ENCODE assay signal across 15 mouse cellular contexts in the genomic region with DNA sequence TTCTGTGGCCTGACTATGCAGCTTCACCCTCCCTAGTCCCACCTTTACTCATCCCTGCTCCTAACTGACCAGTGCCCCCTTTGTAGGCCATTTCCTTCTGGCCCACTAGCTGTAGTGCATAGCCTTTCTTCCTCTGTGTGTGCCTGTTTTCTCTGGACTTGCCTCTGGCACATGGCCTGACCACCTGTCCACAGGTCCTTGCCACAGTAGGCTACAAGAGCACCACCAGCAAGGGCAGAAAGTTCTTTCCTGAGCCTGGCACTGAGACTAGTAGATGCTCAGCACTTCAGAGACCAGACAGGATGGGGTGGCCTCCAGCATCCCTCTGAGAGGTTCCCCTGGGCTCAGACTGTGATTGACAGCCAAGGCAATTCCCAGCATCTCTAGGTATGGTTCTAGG. TPM values are rescaled to one million over a fixed set of nuclear protein-coding genes. Genes with fewer than 3 reads are reported as not detected.
"Had no signal": no experiment of that assay in that cellular context is flagged by ENCODE, and none has a peak within 500 bp of the region (broad histone marks: within the 10 kb centered on the region; RNA-seq: fewer than 3 reads in every experiment).

No protein-coding gene starts in this region.

- H3K4me1 ChIP-seq: kidney, embryonic 15.5 days; limb, embryonic 15.5 days; lung, embryonic 15.5 days; megakaryocyte, embryonic 14.5 days; midbrain, embryonic 12.5 days had no signal

- ATAC-seq: liver, postnatal 0 days had no signal

- DNase-seq: kidney, postnatal 14 days; layer of hippocampus, adult 9-11 months; layer of hippocampus, postnatal 36 days; liver, embryonic 13.5 days; liver, postnatal 0 days; lung, postnatal 14 days; right cerebral cortex, adult 18-20 months; right cerebral cortex, postnatal 25 days; thymus, postnatal 36 days had no signal

- H3K9ac ChIP-seq: kidney, embryonic 15.5 days; limb, embryonic 15.5 days; liver, embryonic 13.5 days; liver, postnatal 0 days; lung, embryonic 15.5 days; midbrain, embryonic 12.5 days had no signal

- H3K36me3 ChIP-seq: kidney, embryonic 15.5 days; lung, embryonic 15.5 days; midbrain, embryonic 12.5 days had no signal

- H3K27ac ChIP-seq: kidney, embryonic 15.5 days; limb, embryonic 15.5 days; liver, embryonic 13.5 days; lung, embryonic 15.5 days; macrophage; midbrain, embryonic 12.5 days had no signal

- H3K4me2 ChIP-seq: kidney, embryonic 15.5 days; limb, embryonic 15.5 days; liver, embryonic 13.5 days; lung, embryonic 15.5 days; midbrain, embryonic 12.5 days had no signal

- H3K9me3 ChIP-seq: kidney, embryonic 15.5 days; limb, embryonic 15.5 days; liver, embryonic 13.5 days; lung, embryonic 15.5 days; midbrain, embryonic 12.5 days had no signal

- H3K4me3 ChIP-seq: kidney, embryonic 15.5 days; limb, embryonic 15.5 days; liver, embryonic 13.5 days; lung, embryonic 15.5 days; megakaryocyte, embryonic 14.5 days; midbrain, embryonic 12.5 days had no signal

- H3K27me3 ChIP-seq: kidney, embryonic 15.5 days; limb, embryonic 15.5 days; liver, embryonic 13.5 days; lung, embryonic 15.5 days; midbrain, embryonic 12.5 days had no signal

RNA-seq across cellular contexts. Expression of a gene that starts 23.5 kb away (rescaled TPM):
- polyA plus RNA-seq: liver, postnatal 0 days; macrophage had no signal
